Mouse (Mus musculus): ENCODE data around the gene Phb2. TPM values are rescaled to one million over a fixed set of nuclear protein-coding genes. Genes with fewer than 3 reads are reported as not detected.

Phb2 gene
- total and polyA plus RNA-seq, 3 experiments = 309 to 815 (median 706) TPM

- TF ChIP-seq CHD1 (IDR thresholded peaks at IDR 0.05; ENCODE audit: low read depth, low read length) (no peak), POLR2A (IDR thresholded peaks at IDR 0.05; ENCODE audit: control insufficient read depth in 1 of 2, insufficient read depth in 1 of 2, low read depth in 1 of 2, low read length in 2 of 2, poor library complexity in 1 of 2) (no peak), TBP (IDR thresholded peaks at IDR 0.05; ENCODE audit: low read depth, low read length) (no peak)
These were observed 16.5 kb downstream of the Phb2 start (continued) for GRCm38 (mm10) chr6:124728621-124729020.

GRCm38 (mm10) chr6:124729850-124730705 lies 17.9 kb downstream of the Phb2 start:
- TF ChIP-seq UBTF (IDR thresholded peaks at IDR 0.05; ENCODE audit: borderline replicate concordance, insufficient read depth, low read depth, low read length) (no peak), POLR2A (IDR thresholded peaks at IDR 0.05; ENCODE audit: control insufficient read depth in 1 of 2, insufficient read depth in 1 of 2, low read depth in 1 of 2, low read length in 2 of 2, poor library complexity in 1 of 2) (no peak), EP300 (IDR thresholded peaks at IDR 0.05; ENCODE audit: low read depth in 1 of 2, low read length in 2 of 2) (no peak), USF1 (IDR thresholded peaks at IDR 0.05; ENCODE audit: low read depth, low read length) (peak; percentile 80), POLR2AphosphoS2 (IDR thresholded peaks at IDR 0.05; ENCODE audit: low read length) (no peak), USF2 (IDR thresholded peaks at IDR 0.05; ENCODE audit: borderline replicate concordance in 1 of 2, insufficient read depth in 1 of 2, low read depth in 1 of 2, low read length in 2 of 2) (peak in 1 of 2 experiments; percentile 38; a peak in 1 of 4 replicates), ZNF384 (IDR thresholded peaks at IDR 0.05; ENCODE audit: low read depth, low read length) (no peak)
- H3K27ac ChIP-seq (ENCODE audit: control insufficient read depth, low read depth, low read length) = peak overlapping the region; percentile 4; the same call in 1 of the 2 replicates
- H3K4me3 ChIP-seq (ENCODE audit: control insufficient read depth in 1 of 2, insufficient read depth in 1 of 2, low read depth in 2 of 2, low read length in 2 of 2) = no peak overlapping the region
- DNase-seq (ENCODE audit: low read depth, low spot score) = no peak
- peaks cover 3 to 27% of the 10 kb centered on the region in 2 experiments for H3K36me3 ChIP-seq (ENCODE audit: control insufficient read depth in 1 of 2, insufficient read depth in 2 of 2, low read length in 2 of 2)
- no peaks in the 10 kb centered on the region for H3K9me3 ChIP-seq (replicated peaks; ENCODE audit: insufficient read depth, low read length)
- peak overlapping the region; percentile 13; the same call in 1 of the 2 replicates for H3K9ac ChIP-seq (ENCODE audit: control insufficient read depth, low read depth, low read length, poor library complexity, severe bottlenecking)
- peaks cover 14 to 30% of the 10 kb centered on the region in 2 experiments for H3K4me1 ChIP-seq (ENCODE audit: control insufficient read depth in 1 of 2, insufficient read depth in 2 of 2, low read length in 2 of 2)
- H3K27me3 ChIP-seq (ENCODE audit: control insufficient read depth in 1 of 2, insufficient read depth in 2 of 2, low read length in 2 of 2) = no peaks in the 10 kb centered on the region
- H3K79me2 ChIP-seq (ENCODE audit: control insufficient read depth, insufficient read depth, low read length, poor library complexity) = peaks cover 16% of the 10 kb centered on the region

GRCm38 (mm10) chr6:124731038-124731437 lies 18.9 kb downstream of the Phb2 start:
- Histone ChIP-seq H3K36me3 (ENCODE audit: control insufficient read depth in 1 of 2, insufficient read depth in 2 of 2, low read length in 2 of 2) (peaks cover 0 to 27% of the 10 kb centered on the region in 2 experiments), H3K4me3 (ENCODE audit: control insufficient read depth in 1 of 2, insufficient read depth in 1 of 2, low read depth in 2 of 2, low read length in 2 of 2) (no peak overlapping the region), H3K27me3 (ENCODE audit: control insufficient read depth in 1 of 2, insufficient read depth in 2 of 2, low read length in 2 of 2) (no peaks in the 10 kb centered on the region), H3K27ac (ENCODE audit: control insufficient read depth, low read depth, low read length) (no peak overlapping the region), H3K9me3 (replicated peaks; ENCODE audit: insufficient read depth, low read length) (no peaks in the 10 kb centered on the region), H3K9ac (ENCODE audit: control insufficient read depth, low read depth, low read length, poor library complexity, severe bottlenecking) (no peak overlapping the region), H3K79me2 (ENCODE audit: control insufficient read depth, insufficient read depth, low read length, poor library complexity) (peaks cover 16% of the 10 kb centered on the region), H3K4me1 (ENCODE audit: control insufficient read depth in 1 of 2, insufficient read depth in 2 of 2, low read length in 2 of 2) (peaks cover 14 to 30% of the 10 kb centered on the region in 2 experiments)
- DNase-seq (ENCODE audit: low read depth, low spot score) = no peak
- TF ChIP-seq TAL1 (IDR thresholded peaks at IDR 0.05; ENCODE audit: low read length) (no peak), NELFE (IDR thresholded peaks at IDR 0.05; ENCODE audit: low read depth, low read length) (no peak), ELF1 (IDR thresholded peaks at IDR 0.05; ENCODE audit: low read depth, low read length) (no peak), SMC3 (IDR thresholded peaks at IDR 0.05; ENCODE audit: low read depth, low read length) (no peak), ZNF384 (IDR thresholded peaks at IDR 0.05; ENCODE audit: low read depth, low read length) (no peak), UBTF (IDR thresholded peaks at IDR 0.05; ENCODE audit: borderline replicate concordance, insufficient read depth, low read depth, low read length) (no peak), TBP (IDR thresholded peaks at IDR 0.05; ENCODE audit: low read depth, low read length) (no peak), ETS1 (IDR thresholded peaks at IDR 0.05; ENCODE audit: low read depth, low read length) (no peak), CHD2 (IDR thresholded peaks at IDR 0.05; ENCODE audit: low read length) (no peak)
